Mouse (Mus musculus) kidney, adult 18-20 months (tissue): ENCODE measurements around the gene Smagp.
A peak's percentile ranks its signal among the peaks of the same experiment; 100 is the strongest.
"Not testable (repeated sequence)": the region's sequence is repeated elsewhere in the genome, so short reads cannot be mapped to it uniquely, and the experiment has no call there.

Experiments used
- DNase-seq: peaks from one replicate; pipeline ENCODE4 v3.0.0; 2021

The Smagp gene

DNA sequence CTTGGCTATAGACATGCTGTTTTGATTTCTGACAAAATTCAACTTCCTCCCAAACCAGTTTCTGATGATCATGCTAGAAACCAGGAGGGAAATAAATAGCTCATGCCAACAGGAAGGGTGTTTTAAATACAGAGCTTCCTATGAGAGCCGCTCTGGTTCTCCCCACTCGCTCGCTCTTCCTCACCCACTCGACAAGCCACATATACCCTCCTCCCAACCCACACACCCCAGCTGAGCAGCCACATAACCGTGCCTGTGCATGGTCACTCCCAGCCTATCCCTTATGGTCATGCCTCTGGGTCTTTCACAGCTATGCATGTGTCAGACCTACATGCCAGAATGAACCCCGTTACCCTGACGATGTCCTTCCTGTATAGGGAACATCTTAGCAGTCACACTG is 14.6 kb downstream of the Smagp start:
- DNase-seq, result no peak

- not testable (repeated sequence) for DNase-seq
These were observed 15.1 kb downstream of the Smagp start for GRCm38 (mm10) chr15:100621671-100622070.

DNA sequence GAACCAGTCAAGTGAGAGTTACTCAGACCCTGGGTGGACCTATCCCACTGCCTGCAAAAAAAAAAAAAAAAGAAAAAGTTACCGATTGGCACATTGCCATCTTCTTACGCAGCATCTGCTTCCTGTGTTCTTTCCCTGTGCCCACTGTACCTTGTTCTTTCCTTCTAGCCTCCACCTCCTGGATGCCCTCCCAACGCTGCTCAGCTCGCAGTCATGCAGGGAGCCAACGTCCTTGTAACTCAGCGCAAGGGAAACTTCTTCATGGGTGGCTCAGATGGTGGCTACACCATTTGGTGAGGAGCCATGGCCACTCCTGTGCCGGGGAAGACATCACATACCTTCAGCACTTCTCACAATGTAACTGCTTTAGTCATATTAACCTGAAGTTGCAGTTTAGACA is 17.5 kb downstream of the Smagp start:
- DNase-seq, result no peak

DNA sequence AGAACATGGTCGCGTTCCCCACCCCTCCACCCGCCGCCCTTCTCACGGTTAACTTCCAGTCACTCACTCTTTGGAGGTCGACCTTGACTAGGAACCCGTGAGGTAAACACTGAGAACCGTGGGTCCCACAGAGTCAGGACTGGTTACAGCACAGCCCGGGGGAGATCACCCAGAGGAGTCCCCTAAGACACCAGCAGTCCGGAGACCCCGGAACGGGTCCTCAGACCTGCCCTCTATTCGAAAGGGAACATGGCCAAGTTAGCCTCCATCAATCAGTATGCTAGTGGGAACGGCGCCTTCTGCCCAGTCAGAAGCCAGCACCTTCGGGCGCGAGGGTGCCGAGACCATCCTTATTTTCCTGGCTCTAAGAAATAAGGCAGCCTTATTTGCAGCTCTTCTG is 20.5 kb downstream of the Smagp start:
- no peak for DNase-seq

DNA sequence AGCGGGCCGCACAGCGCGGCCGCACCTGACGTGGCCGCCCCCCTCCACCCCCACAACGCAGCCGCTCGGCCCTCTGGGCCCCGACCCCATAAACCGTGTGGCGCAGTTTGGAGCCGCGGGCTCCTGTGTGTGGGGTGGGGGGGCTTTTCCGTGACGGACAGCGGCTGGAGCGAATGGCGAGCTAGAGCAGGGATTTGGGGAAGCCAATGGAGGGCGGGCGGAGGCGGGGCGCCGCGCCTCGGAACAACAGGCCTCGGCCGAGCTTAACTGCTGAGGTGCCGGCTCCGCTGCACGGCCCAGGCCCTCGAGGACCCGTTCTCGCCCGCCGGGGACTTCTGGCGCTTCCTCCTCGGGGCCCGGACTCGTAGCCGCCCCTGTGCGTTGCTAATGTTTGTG is 20.9 kb downstream of the Smagp start:
- peak; percentile 88 for DNase-seq

GRCm38 (mm10) chr15:100614996-100615824 is 21.5 kb downstream of the Smagp start, which contains the start of gene Dazap2:
Gene Dazap2, plus strand, starts transcription at chr15:100615349.
- peak; percentile 98 for DNase-seq

DNA sequence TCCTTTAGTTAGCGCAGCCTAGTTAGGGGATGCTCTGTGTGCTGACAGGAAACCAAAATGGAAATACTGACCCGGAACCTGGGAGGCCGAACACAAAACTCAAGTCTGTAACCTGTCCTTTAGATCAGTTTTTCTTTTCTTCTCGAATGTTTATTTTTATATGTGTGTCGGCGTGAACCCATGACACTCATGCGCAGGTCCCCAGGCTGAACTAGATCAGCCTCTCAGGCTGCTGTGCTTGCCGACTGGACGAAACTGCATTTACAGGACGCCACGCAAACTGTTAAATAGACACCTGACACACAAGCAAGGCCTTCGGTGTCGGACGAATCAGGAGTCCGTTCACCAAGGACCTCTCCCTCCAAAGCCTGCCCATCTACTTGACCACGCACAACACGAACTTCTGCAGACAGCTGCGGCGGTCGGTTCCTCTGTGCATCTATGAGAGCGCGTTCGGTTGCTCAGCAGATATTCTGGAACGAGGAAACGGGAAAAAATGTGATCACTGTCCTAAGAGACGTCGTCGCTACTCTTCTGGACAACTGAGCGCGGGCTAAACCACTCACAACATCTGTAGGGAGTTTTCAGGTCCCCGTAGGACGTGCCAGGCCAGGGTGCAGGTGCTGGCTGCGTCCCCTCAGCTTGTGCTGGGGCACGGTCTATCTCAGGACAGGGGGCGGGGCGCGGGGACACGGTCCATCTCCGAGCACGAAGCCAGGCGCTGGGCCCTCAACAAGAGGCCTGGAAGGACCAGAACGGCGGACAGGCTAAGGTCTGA is 22.3 kb downstream of the Smagp start:
- DNase-seq, result no peak

DNA sequence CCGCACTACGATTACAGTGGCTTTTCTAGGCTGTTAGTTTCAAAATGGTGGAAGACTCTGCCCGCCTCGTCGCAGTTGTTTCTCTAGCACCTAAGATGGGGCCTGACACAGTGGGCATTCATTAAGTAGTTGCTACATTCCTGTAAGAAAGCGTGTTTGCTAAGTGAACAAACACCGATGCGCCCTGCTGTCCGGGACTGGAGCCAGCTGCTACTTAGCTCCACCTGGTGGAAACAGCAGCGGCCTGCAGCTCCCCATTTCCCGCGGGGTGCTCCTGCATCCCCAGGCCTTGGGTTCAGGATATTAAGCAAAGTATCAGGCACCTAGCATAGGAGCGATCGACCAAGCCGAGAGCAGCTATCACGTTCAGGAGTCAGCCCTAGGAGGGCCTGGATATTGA is 23.2 kb downstream of the Smagp start:
- peak; percentile 85 for DNase-seq

GRCm38 (mm10) chr15:100612432-100612831 is 24.3 kb downstream of the Smagp start:
- DNase-seq, result no peak

- no peak for DNase-seq
These were observed 24.8 kb downstream of the Smagp start for GRCm38 (mm10) chr15:100611951-100612350.

GRCm38 (mm10) chr15:100606677-100607076 is 30.1 kb downstream of the Smagp start:
- not testable (repeated sequence) for DNase-seq

DNA sequence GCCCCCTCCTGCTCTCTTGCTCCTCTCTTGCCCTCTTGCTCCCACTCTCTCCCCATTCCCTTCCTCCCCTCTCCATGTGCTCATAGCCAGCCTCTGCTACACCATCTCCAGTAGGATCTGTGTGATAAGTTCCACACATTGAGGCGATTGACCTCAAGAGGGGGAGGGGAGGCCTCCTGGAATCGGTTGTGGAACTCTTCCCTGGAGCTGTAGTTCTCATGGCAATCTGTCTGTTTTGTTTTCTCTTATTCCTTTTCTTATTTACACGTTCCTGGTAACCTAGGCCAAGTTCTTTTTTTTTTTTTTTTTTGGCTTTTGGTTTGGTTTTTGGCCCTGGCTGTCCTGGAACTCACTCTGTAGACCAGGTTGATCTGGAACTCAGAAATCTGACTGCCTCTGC is 35.1 kb downstream of the Smagp start:
- no peak for DNase-seq

DNA sequence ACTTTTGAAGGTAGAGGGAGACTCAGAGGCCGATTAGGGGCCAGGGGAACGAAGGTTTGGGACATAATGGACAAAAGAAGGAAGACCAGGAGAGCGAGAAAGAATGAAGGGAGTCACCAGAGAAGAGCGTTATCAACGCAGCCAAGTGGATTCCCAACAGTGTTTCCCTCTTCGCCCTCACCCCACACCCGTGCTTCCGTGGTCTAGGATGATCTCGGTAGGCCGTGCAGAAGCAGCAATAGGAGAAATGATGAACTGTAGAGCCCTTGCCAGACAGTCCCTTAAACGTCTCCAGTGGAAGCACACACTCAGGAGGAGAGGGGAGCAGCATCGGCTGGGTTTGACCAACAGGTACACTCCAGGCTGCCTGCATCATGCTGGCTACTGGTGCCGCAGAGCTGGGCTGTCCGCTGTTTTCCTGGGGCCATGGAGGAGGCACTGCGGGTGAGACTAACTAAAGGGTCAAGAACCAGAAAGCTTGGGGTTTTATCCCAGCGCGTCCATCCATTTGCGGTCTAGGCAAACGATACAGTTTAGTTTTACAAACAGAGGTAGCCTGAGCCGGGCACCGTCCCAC is 36.0 kb downstream of the Smagp start:
- DNase-seq, result peak; percentile 49

DNA sequence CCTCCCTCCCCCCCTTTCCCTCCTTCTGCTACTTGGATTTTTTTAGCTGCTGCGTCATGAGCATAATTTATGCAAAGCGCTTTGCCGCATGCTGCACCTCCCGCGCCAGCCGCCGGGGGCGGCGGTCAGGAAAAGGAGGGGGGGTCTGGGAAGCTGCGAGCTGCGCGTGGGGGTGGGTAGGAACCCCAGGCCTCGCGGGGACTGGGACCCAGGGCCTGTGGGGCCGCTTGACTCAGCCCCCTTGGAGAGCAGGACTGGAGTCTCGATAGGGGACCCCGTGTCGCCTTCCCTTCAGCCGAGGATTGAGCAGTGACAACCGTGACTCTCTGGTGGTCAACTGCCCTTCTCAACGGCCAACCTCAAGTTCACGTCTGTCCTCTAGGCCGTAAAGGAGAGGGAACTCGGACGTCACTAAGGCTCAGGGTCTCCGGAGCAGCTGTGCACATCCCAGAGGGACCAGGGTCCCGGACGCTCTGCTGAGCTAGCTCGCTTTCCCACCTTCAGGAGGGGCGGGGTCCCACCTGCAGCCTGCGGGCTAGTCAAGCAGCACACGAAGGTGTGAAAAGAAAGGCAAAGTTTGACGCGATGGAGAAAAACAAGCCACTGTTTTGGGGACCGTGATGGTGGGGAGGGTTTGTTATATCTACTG is 36.6 kb downstream of the Smagp start:
- peak; percentile 82 for DNase-seq

GRCm38 (mm10) chr15:100599276-100600046 is 37.3 kb downstream of the Smagp start, which contains the start of gene Pou6f1:
Gene Pou6f1, minus strand, starts transcription at chr15:100599984.
- peak; percentile 80 for DNase-seq

DNA sequence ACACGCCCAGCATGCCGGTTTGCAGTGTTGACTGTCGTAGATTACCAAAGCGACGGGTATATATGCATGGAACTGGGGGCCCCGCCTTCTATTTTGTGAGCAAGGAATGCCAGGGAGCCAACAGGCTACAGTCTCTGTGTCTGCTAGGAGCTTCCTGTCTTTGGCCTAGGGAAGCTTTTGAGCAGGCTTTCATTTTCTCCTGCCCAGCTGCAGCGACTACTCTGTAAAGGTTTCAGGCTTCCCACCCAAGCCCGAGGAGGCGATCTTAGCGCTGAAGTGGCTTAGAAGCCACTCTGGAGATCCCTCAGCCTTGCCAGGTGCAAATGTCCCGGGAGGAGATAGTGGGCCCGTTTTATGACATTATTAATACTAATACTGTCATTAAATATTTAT is 37.9 kb downstream of the Smagp start:
- DNase-seq, result peak; percentile 74

DNA sequence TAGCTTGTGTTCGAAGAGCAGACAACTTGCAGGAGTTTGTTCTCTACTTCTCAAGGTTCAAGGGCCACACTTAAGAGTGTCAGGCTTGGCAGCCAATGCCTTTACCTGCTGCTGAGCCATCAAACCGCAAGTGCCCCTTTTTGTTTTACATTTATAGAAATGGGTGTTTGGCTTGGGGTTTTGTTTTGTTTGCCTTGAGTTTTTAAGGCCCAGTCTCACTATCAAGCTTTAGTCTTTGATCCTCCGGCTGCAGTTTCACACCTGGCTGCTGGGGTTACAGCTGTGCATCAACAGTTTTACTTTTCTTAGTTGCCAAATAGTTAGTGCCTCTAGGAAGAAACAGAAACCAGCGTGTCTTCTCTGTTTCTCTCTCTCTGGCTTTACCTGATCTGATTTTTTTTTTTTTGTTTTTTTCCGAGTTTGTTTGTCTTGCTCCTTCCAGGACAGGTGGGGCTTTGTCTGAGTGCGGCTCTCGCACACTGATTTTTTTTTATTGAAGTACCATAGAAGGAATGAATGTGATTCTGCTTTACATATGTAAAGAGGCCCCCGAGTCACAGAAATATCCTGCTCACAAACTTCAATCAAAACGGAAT is 38.4 kb downstream of the Smagp start:
- peak; percentile 36 for DNase-seq

DNA sequence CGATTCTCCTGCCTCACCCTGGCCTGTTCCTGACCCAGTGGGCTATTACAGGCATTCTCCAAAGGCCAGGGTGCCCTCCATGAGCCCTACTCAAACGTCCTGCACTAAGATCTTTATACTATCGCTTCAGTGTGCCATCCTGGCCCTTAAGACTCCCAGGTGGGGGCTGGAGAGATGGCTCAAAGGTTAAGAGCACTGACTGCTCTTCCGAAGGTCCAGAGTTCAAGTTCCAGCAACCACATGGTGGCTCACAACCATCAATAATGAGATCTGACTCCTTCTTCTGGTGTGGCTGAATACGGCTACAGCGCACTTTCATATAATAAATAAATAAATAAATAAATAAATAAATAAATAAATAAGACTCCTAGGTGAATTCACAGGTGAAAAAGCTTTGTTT is 43.9 kb downstream of the Smagp start:
- peak; percentile 21 for DNase-seq

- DNase-seq, result no peak
These were observed 46.3 kb downstream of the Smagp start for GRCm38 (mm10) chr15:100590436-100590835.

DNA sequence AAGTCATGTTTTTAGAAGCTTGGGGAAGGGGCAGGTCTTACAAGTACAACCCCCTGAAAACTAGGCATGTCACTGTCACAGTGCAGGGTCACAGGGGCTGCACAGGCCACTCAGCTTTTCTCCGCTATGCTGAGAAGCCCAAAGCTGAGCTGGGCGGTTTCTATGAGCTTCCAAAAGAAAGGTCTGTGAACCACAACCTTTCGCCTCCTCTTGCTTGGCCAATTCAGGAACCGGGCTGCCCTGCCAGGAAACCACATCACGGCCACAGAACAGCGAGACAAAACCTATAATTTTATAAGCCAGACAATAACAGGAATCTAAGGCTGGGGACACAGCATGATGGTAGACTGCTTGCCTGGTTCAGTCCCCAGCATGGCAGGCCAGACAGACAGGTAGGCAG is 48.4 kb downstream of the Smagp start:
- DNase-seq, result no peak

DNA sequence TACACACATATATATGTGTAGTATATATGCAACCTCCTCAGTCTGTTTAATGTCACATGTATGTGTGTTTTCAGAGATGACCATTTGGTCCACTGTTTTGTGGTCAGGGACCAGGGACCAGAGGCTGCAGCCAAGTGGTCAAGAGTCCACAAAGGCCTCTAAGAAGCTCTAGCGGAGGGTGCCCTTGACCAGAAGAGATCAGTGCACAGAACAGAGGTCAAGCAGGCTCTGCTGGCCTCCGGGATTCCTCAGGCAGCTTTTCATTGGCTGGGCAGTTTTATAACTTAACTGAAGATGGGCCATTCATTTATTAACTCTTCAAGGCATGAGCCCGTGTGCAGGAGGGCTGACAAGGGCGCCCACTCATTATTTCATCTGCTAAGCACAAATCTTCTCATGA is 49.6 kb downstream of the Smagp start:
- DNase-seq, result peak; percentile 57

DNA sequence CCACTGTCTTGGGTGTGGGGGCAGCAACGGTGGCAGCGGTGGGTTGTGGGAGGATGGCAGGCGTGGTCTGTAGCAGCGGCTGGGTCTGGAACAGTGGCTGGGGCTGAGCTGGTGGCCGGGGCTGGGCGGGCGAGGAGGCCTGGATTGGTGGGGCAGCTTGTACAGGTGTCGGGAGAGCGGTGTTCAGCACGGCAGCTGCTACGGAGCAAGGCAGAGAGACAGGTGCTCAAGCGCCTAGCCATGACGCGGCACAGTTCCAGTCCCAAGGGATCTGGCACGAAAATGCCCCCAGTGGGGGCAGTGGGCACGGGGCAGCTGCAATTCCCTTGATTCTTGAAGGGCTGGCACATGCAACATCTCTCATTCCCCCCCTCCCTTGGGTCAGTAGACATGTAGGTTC is 50.8 kb downstream of the Smagp start:
- DNase-seq, result no peak
